Mouse (Mus musculus) liver, postnatal 0 days (tissue): ENCODE results near the gene Slc26a5. TPM values are rescaled to one million over a fixed set of nuclear protein-coding genes. Genes with fewer than 3 reads are reported as not detected.

Source experiments
- ATAC-seq: fragments of 200-750 bp; cut with Nextera tagmentation; 2 replicates; pipeline ENCODE4 v1.8.0; 2017; ENCODE audit warnings: mild to moderate bottlenecking, moderate library complexity
- DNase-seq: peaks from one replicate; pipeline ENCODE4 v3.0.0-alpha.2; 2016
- H3K27ac ChIP-seq: fragments of 300-500 bp; sonication (generic); 2 replicates; pipeline ENCODE4 v1.5.1; 2014; ENCODE audit warnings: antibody characterized with exemption, moderate library complexity, mild to moderate bottlenecking, low read depth
- H3K27me3 ChIP-seq: fragments of 300-500 bp; sonication (generic); 2 replicates; pipeline ENCODE4 v1.6.1; 2014; ENCODE audit warnings: low read length, control low read depth, mixed read lengths; ENCODE audit not compliant: insufficient read depth
- H3K36me3 ChIP-seq: fragments of 300-500 bp; sonication (generic); replicated peaks from 2 replicates; pipeline ENCODE4 v1.6.1; 2014; ENCODE audit warnings: mild to moderate bottlenecking, control low read depth, low read length, moderate library complexity, mixed read lengths; ENCODE audit not compliant: insufficient read depth
- H3K4me1 ChIP-seq: fragments of 300-500 bp; sonication (generic); 2 replicates; pipeline ENCODE4 v1.6.1; 2014; ENCODE audit warnings: antibody characterized with exemption, mild to moderate bottlenecking, control low read depth; ENCODE audit not compliant: insufficient read depth
- H3K4me2 ChIP-seq: fragments of 300-500 bp; sonication (generic); 2 replicates; pipeline ENCODE4 v1.6.1; 2014; ENCODE audit warnings: low read depth, mild to moderate bottlenecking, low read length, moderate library complexity, mixed read lengths
- H3K4me3 ChIP-seq: fragments of 300-500 bp; sonication (generic); 2 replicates; pipeline ENCODE4 v1.5.1; 2014; ENCODE audit warnings: low read depth, low read length
- H3K9ac ChIP-seq: fragments of 300-500 bp; sonication (generic); replicated peaks from 2 replicates; pipeline ENCODE4 v1.6.1; 2014; ENCODE audit warnings: mild to moderate bottlenecking, moderate library complexity
- H3K9me3 ChIP-seq: fragments of 300-500 bp; sonication (generic); 2 replicates; pipeline ENCODE4 v1.6.1; 2016; ENCODE audit warnings: mild to moderate bottlenecking, control low read depth, low read length, mixed read lengths
- CTCF ChIP-seq: sonication (generic); IDR thresholded peaks from 2 replicates; pipeline ENCODE4 v1.5.1; 2016; ENCODE audit warnings: antibody characterized with exemption, low read depth
- EP300 ChIP-seq: IDR thresholded peaks from 2 replicates; pipeline ENCODE4 v1.6.1; 2016; ENCODE audit warnings: antibody characterized with exemption, low read depth, mild to moderate bottlenecking
- WGBS: fragments of 180-500 bp; shearing (Covaris S2); extraction: QIAGEN DNeasy Blood & Tissue Kit; methylation state at CpG from one replicate; pipeline ENCODE4 v1.1.7; 2014; ENCODE audit not compliant: insufficient replicate concordance; 5-methylcytosine and 5-hydroxymethylcytosine counted together
- polyA plus RNA-seq: library from polyadenylated mRNA; unstranded; fragments of >200 nt; fragmentation: Nextera tagmentation; extraction: Ambion mirVana; gene quantifications from 2 replicates; pipeline ENCODE4 v1.2.1, GENCODE M21; 2015

Slc26a5 gene
- polyA plus RNA-seq, 1 experiment from 2014 or later: not detected

GRCm38 (mm10) chr5:21900891-21901290 lies 35.5 kb upstream of the Slc26a5 start:
- Histone ChIP-seq H3K9me3 (no peaks in the 10 kb centered on the region), H3K4me1 (no peaks in the 10 kb centered on the region), H3K4me3 (no peak overlapping the region), H3K27me3 (no peaks in the 10 kb centered on the region), H3K27ac (no peak overlapping the region), H3K9ac (no peak overlapping the region), H3K4me2 (no peak overlapping the region), H3K36me3 (0 out of 2 replicates have a peak, but pooled peaks cover 3% of the 10 kb centered on the region)
- WGBS: 65% methylated on average over 6 of the region's 6 CpGs
- ATAC-seq (no peak), DNase-seq (no peak)
- TF ChIP-seq EP300 (no peak), CTCF (no peak)

GRCm38 (mm10) chr5:21898875-21899274 lies 33.5 kb upstream of the Slc26a5 start:
- Histone ChIP-seq H3K4me3 (no peak overlapping the region), H3K36me3 (0 out of 2 replicates have a peak, but pooled peaks cover 3% of the 10 kb centered on the region), H3K9ac (no peak overlapping the region), H3K4me2 (no peak overlapping the region), H3K27ac (no peak overlapping the region), H3K4me1 (no peaks in the 10 kb centered on the region), H3K9me3 (no peaks in the 10 kb centered on the region), H3K27me3 (no peaks in the 10 kb centered on the region)
- DNase-seq: no peak
- WGBS: 72% methylated on average over 6 of the region's 6 CpGs
- ATAC-seq: no peak
- no peak for TF ChIP-seq CTCF
- no peak for TF ChIP-seq EP300

- no peak overlapping the region for H3K4me3 ChIP-seq
- TF ChIP-seq CTCF (no peak), EP300 (no peak)
- no peak overlapping the region for H3K9ac ChIP-seq
- 0 out of 2 replicates have a peak, but pooled peaks cover 3% of the 10 kb centered on the region for H3K36me3 ChIP-seq
- ATAC-seq: peak; percentile 60; the same call in 1 of the 2 replicates
- no peak overlapping the region for H3K27ac ChIP-seq
- H3K9me3 ChIP-seq: no peaks in the 10 kb centered on the region
- 64% methylated on average over 14 of the region's 14 CpGs for WGBS
- H3K4me1 ChIP-seq: no peaks in the 10 kb centered on the region
- DNase-seq: peak; percentile 22
- no peak overlapping the region for H3K4me2 ChIP-seq
- H3K27me3 ChIP-seq: no peaks in the 10 kb centered on the region
Measured at GRCm38 (mm10) chr5:21896586-21896985, 31.2 kb upstream of the Slc26a5 start.

GRCm38 (mm10) chr5:21894168-21894567 lies 28.8 kb upstream of the Slc26a5 start:
- no peak for DNase-seq
- no peak for ATAC-seq
- Histone ChIP-seq H3K4me2 (no peak overlapping the region), H3K9ac (no peak overlapping the region), H3K36me3 (0 out of 2 replicates have a peak, but pooled peaks cover 3% of the 10 kb centered on the region), H3K4me3 (no peak overlapping the region), H3K9me3 (no peaks in the 10 kb centered on the region), H3K4me1 (no peaks in the 10 kb centered on the region), H3K27me3 (no peaks in the 10 kb centered on the region), H3K27ac (no peak overlapping the region)
- no peak for TF ChIP-seq CTCF
- no peak for TF ChIP-seq EP300
- 76% methylated on average over 3 of the region's 3 CpGs for WGBS

GRCm38 (mm10) chr5:21866750-21867149 lies 1.3 kb upstream of the Slc26a5 start:
- Histone ChIP-seq H3K9ac (no peak overlapping the region), H3K27ac (no peak overlapping the region), H3K9me3 (no peaks in the 10 kb centered on the region), H3K4me1 (no peaks in the 10 kb centered on the region; the same call in 1 of the 2 replicates), H3K36me3 (no peaks in the 10 kb centered on the region), H3K4me3 (no peak overlapping the region), H3K4me2 (no peak overlapping the region), H3K27me3 (peaks cover 4% of the 10 kb centered on the region; the same call in 1 of the 2 replicates)
- DNase-seq: no peak
- 52% methylated on average over 8 of the region's 8 CpGs for WGBS
- no peak for TF ChIP-seq EP300
- no peak for TF ChIP-seq CTCF
- no peak for ATAC-seq

GRCm38 (mm10) chr5:21866311-21866712 lies 908 bp upstream of the Slc26a5 start:
- H3K27ac ChIP-seq: no peak overlapping the region
- no peak overlapping the region for H3K9ac ChIP-seq
- WGBS: 18% methylated on average over 6 of the region's 6 CpGs
- peaks cover 4% of the 10 kb centered on the region; the same call in 1 of the 2 replicates for H3K27me3 ChIP-seq
- H3K36me3 ChIP-seq: no peaks in the 10 kb centered on the region
- no peaks in the 10 kb centered on the region; the same call in 1 of the 2 replicates for H3K4me1 ChIP-seq
- DNase-seq: no peak
- H3K4me2 ChIP-seq: 0 out of 2 replicates have a peak overlapping the region, but pooled peaks have one; percentile 9
- no peaks in the 10 kb centered on the region for H3K9me3 ChIP-seq
- ATAC-seq: no peak
- no peak overlapping the region for H3K4me3 ChIP-seq
- no peak for TF ChIP-seq CTCF
- TF ChIP-seq EP300: no peak
